Mouse (Mus musculus): ENCODE data around the gene B4galt3.
A peak's percentile ranks its signal among the peaks of the same experiment; 100 is the strongest.
"Not testable (repeated sequence)": the region's sequence is repeated elsewhere in the genome, so short reads cannot be mapped to it uniquely, and the experiment has no call there.

B4galt3 gene

GRCm38 (mm10) chr1:171241952-171242351, 28.2 kb upstream of the B4galt3 start:
- DNase-seq = not testable (repeated sequence)

- DNase-seq = no peak
Observed at GRCm38 (mm10) chr1:171245353-171245752, 24.8 kb upstream of the B4galt3 start.

- DNase-seq = peak; percentile 98
Observed at GRCm38 (mm10) chr1:171246709-171247452, 23.2 kb upstream of the B4galt3 start.

- DNase-seq = no peak
Observed at GRCm38 (mm10) chr1:171247453-171247841, 22.7 kb upstream of the B4galt3 start.

GRCm38 (mm10) chr1:171247916-171248315, 22.2 kb upstream of the B4galt3 start:
- DNase-seq = no peak

- no peak for DNase-seq
Observed at GRCm38 (mm10) chr1:171248386-171249226, 21.5 kb upstream of the B4galt3 start.

- no peak for DNase-seq
Observed at GRCm38 (mm10) chr1:171249913-171250600, 20.1 kb upstream of the B4galt3 start, which contains the start of gene Adamts4. TSS of gene Adamts4 (plus strand) at chr1:171250421.

GRCm38 (mm10) chr1:171250680-171251593, 19.2 kb upstream of the B4galt3 start, which contains the start of gene Ndufs2:
TSS of gene Ndufs2 (minus strand) at chr1:171251388.
- no peak for DNase-seq

GRCm38 (mm10) chr1:171251594-171252324, 18.4 kb upstream of the B4galt3 start:
- no peak for DNase-seq

GRCm38 (mm10) chr1:171252415-171252814, 17.7 kb upstream of the B4galt3 start:
- DNase-seq = no peak

GRCm38 (mm10) chr1:171256095-171256818, 13.9 kb upstream of the B4galt3 start:
- DNase-seq = no peak

GRCm38 (mm10) chr1:171256937-171257548, 13.1 kb upstream of the B4galt3 start:
- DNase-seq = peak; percentile 76

GRCm38 (mm10) chr1:171257781-171258180, 12.3 kb upstream of the B4galt3 start:
- no peak for DNase-seq

GRCm38 (mm10) chr1:171258921-171259320, 11.2 kb upstream of the B4galt3 start:
- no peak for DNase-seq

GRCm38 (mm10) chr1:171260316-171260715, 9.8 kb upstream of the B4galt3 start:
- DNase-seq = no peak

- DNase-seq = peak; percentile 73
Observed at GRCm38 (mm10) chr1:171262594-171263130, 7.5 kb upstream of the B4galt3 start.

- peak; percentile 48 for DNase-seq
Observed at GRCm38 (mm10) chr1:171263185-171263611, 6.9 kb upstream of the B4galt3 start.

- no peak for DNase-seq
Observed at GRCm38 (mm10) chr1:171263666-171264461, 6.3 kb upstream of the B4galt3 start.

Measured in lung, postnatal 14 days (tissue).